Mouse (Mus musculus): ENCODE measurements around the gene Mnt.
A peak's percentile ranks its signal among the peaks of the same experiment; 100 is the strongest.
"Not testable (repeated sequence)": the region's sequence is repeated elsewhere in the genome, so short reads cannot be mapped to it uniquely, and the experiment has no call there.

Mnt gene

GRCm38 (mm10) chr11:74830256-74831161, at the start of gene Mnt:
Gene Mnt, plus strand, starts transcription at chr11:74830920.
- DNase-seq (ENCODE audit: low read depth, low spot score): peak; percentile 79

DNA sequence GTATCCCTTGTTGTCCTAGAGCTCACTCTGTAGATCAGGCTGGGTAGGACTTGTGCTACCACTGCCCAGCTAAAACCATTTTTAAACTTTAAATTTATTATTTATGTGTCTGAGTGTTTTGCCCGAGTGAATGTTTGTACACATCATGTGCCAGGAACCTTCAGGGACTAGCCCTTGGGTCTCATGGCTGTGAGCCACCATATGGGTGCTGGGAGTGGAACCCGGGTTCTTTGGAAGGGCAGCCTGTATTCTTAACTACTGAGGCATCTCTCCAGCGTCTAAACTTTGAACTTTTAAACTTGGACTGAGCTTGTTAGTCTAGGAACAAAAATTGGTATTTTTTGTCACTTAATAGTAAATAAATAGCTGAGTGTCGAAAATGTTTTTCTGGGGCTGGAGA, 37.8 kb upstream of the Mnt start:
- no peak for DNase-seq (ENCODE audit: low read depth, low spot score)

GRCm38 (mm10) chr11:74800658-74801057, 30.1 kb upstream of the Mnt start:
- DNase-seq (ENCODE audit: low read depth, low spot score): no peak

DNA sequence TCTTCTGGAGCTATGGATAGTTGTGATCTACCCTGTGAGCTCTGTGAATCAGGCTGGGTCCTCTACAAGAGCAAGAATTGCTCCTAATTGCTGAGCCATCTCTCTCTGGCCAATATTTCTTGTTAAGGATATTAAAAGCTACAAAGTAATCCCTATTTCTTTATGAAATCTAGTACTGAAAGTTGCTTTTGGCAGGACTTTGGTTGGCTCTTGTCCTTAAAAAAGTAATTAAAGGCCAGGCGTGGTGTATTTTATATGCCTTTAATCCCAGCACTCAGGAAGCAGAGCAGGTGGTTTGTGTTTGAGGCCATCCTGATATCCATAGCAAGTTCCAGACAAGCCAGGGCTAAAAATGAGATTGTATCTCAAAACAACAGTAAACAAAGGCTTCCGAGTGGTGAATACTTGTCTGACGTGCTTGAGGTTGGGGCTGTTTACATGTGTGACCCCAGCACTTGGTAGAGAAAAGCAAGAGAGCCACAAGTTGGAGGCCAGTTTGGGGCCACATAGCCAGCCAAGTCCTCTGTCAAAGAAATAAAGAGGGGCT, 26.6 kb upstream of the Mnt start:
- DNase-seq (ENCODE audit: low read depth, low spot score): no peak

DNA sequence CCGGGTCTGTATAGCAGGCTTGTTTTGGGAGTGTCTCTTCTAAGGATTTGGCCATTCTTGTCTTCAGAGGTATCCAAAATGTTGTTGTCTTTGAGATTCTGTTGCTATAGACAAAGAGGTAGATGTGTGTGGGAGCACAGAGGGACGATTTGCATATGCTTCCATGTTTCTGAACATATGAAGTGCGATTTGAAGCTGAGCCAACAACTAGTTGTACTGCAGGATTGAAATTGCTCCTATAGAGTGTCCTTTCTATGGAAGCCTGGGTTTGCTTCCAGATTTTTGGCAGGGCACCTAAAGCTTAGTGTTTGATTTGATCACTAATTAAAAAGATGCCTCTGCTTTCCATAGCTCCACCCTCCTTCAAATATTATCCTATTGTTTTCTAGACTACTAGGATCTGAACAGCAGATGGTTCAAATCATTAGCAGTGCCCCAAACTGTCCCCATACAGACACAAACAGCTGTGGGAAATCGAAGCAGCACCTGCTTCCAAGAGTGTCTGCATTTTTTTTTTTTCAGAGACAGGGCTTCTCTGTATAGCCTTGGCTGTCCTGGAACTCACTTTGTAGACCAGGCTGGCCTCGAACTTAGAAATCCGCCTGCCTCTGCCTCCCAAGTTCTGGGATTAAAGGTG, 23.4 kb upstream of the Mnt start:
- DNase-seq (ENCODE audit: low read depth, low spot score): no peak

- no peak for DNase-seq (ENCODE audit: low read depth, low spot score)
These were observed 22.4 kb upstream of the Mnt start for GRCm38 (mm10) chr11:74808251-74808853.

DNA sequence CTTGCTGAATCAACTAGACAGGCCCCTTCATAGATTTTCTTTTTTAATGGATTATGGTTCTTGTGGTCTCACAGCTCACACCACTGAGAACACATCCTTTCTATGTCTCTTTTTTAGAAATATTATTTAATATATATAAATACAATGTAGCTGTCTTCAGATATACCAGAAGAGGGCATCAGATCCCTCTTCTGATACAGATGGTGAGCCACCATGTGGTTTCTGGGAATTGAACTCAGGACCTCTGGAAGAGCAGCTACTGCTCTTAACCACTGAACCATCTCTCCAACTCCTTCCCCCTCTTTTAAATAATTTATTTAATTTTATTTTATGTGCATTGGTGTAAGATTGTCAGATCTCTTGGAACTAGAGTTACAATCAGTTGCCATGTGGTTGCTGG, 20.6 kb upstream of the Mnt start:
- no peak for DNase-seq (ENCODE audit: low read depth, low spot score)

DNA sequence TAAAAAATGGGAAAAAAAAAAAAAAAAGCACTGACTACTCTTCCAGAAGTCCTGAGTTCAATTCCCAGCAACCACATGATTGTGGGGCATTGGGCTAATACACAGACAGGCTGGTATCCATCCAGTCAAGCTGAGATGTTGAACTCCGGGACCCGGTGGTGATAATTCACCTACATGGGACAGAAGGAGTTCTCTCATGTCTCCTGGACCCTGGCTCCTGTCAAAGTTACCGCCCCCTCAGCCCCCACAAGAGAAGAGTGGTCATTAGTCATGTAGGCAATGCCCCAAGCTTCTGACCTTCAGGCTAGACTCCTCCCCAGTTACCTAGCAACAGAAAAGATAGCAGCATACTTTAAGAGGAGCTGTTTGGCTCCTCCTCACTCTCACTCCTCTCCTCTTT, 19.7 kb upstream of the Mnt start:
- not testable (repeated sequence) for DNase-seq (ENCODE audit: low read depth, low spot score)

- no peak for DNase-seq (ENCODE audit: low read depth, low spot score)
These were observed 19.2 kb upstream of the Mnt start for GRCm38 (mm10) chr11:74811538-74811937.

DNA sequence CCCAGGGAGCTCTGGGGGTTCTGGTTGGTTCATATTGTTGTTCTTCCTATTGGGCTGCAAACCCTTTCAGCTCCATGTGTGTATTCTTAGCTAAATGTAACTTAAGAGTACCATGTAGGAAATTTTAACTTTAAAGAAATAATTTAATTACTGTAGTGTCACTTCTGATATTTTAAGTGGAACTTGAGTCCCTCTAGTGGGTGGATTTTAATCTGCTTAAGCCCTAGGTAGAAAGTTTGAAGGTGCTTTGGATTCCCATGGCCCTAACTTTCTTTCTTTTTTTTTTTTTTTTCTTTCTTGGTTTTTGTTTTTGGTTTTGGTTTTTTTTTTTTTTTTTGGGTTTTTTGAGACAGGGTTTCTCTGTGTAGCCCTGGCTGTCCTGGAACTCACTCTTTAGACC, 14.9 kb upstream of the Mnt start:
- DNase-seq (ENCODE audit: low read depth, low spot score): no peak

GRCm38 (mm10) chr11:74820921-74821320, 9.8 kb upstream of the Mnt start:
- DNase-seq (ENCODE audit: low read depth, low spot score): no peak

GRCm38 (mm10) chr11:74821463-74821862, 9.3 kb upstream of the Mnt start:
- no peak for DNase-seq (ENCODE audit: low read depth, low spot score)

- DNase-seq (ENCODE audit: low read depth, low spot score): no peak
These were observed 7.8 kb upstream of the Mnt start for GRCm38 (mm10) chr11:74822746-74823440.

DNA sequence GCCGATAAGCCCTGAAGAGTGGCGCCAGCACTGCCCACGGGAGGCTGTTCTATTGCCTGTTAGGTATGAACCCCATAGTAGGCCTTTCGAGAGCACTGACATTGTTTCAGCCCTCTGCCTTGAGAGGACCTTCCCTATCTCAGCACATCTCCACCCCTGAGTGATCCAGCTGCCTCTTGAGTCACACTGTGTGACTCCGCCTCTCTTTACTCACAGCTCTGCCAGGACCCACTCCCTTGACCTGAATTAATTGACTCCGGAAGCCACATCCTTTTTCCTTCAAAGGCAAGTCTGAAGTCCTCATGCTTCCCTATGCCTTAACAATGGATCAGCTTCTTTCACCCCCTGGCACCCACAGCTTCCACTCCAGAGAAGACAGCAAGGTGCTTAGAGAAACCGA, 4.6 kb upstream of the Mnt start:
- DNase-seq (ENCODE audit: low read depth, low spot score): no peak

DNA sequence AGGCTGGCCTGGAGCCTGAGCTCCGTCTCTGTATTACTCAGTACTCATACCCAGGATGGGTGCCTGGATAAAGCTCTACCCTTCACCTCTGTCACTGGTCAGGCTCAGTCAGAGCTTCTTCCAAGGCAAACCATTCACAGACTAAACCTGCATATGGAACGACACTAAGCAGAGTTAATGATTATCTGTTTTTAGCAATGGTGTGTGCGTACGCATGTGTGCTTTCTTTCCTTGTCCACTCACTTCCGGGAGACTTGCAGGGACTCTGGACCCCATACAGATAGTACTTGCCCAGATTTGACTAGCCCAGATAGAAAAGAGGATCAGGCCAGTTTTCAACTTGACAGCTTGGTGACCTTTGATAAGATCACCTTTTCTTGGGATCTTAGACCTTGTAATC, 4.0 kb upstream of the Mnt start:
- DNase-seq (ENCODE audit: low read depth, low spot score): no peak

GRCm38 (mm10) chr11:74827791-74828403, 2.8 kb upstream of the Mnt start:
- DNase-seq (ENCODE audit: low read depth, low spot score): no peak

DNA sequence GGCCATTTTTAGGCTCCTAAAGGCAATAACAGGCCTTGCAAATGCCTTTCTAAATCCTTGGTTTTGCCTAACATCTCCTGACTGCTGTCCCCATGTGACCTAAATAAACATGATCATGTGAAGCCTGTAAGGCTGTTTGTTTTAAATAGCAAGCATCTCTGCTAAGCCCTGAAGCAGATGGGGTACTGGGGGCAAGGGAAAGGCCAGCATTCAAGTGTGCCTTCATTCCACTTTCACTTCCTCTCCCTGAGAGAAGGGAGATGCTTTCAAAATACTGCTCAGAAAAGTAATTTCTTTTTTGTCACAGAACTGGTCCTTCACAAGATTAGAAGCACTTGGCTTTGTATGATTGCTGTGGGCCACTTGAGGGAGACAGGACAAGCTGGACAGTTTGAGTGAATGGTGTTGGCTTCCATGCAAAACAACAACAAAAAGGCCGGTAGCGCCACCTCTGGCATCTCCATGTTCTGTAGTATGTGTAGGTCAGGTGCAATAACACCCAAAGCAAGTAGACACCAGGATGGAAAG, 2.3 kb upstream of the Mnt start:
- DNase-seq (ENCODE audit: low read depth, low spot score): no peak

- DNase-seq (ENCODE audit: low read depth, low spot score): no peak
These were observed 1.7 kb upstream of the Mnt start for GRCm38 (mm10) chr11:74828965-74829550.

DNA sequence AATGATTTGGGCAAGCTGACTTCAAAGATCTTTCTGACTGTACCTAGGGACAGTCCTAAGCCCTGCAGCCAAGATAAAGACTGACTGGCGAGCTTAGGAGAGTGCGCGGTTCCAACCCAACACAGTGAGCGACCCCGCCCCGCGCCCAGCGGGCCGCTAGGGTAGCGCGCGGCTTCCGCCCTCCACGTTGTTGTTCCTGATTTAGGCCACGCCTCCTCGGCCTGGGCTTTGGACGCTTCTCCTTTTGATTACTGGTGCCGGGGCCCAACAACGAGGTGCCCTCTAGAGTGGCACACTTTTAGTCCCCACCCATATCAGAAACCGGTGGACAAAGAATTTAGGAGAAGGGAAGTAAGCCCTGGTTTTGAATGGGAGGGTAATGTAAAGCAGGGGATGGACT, 908 bp upstream of the Mnt start:
- DNase-seq (ENCODE audit: low read depth, low spot score): peak; percentile 69

DNA sequence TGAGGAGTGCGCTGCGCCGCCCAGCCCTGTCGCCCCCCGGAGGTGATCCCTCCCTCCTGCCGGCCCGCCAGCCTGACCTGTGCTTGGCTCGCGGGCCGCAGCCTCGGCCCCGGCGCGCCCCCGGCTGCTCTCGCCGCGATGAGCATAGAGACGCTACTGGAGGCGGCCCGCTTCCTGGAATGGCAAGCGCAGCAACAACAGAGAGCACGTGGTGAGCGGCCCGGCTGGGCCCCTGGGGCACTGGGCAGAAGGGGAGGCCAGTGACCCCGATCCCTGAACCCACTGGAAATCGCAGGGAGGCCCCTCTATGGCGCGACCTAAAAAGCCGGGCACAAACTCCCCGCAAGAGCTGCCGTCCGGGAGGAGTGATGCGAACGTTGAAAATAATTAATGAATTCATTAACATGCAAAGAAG, 478 bp downstream of the Mnt start:
- no peak for DNase-seq (ENCODE audit: low read depth, low spot score)
